Mouse (Mus musculus) regulatory T cell (primary cell): Measurements from ENCODE around the gene Osr1.

Source experiments
- in situ Hi-C: fragments of 300-600 bp; cut with MboI, MseI; formaldehyde crosslinking; loops from one replicate; pipeline ENCODE4 v1.15.1; 2025; ENCODE audit warnings: high pct_unique_total_duplicates

The Osr1 gene

GRCm38 (mm10) chr12:9585085-9585453 is 15.2 kb downstream of the Osr1 start:
- in situ Hi-C loops: no loop called here

GRCm38 (mm10) chr12:9587732-9588131 is 17.8 kb downstream of the Osr1 start:
- in situ Hi-C loops: no loop called here

- in situ Hi-C loops: no loop called here
Measured at GRCm38 (mm10) chr12:9589561-9590134, 19.7 kb downstream of the Osr1 start.

GRCm38 (mm10) chr12:9591141-9591540 is 21.2 kb downstream of the Osr1 start:
- in situ Hi-C loops: no loop called here

GRCm38 (mm10) chr12:9598219-9598618 is 28.3 kb downstream of the Osr1 start:
- in situ Hi-C loops: no loop called here
